In the genomic region with DNA sequence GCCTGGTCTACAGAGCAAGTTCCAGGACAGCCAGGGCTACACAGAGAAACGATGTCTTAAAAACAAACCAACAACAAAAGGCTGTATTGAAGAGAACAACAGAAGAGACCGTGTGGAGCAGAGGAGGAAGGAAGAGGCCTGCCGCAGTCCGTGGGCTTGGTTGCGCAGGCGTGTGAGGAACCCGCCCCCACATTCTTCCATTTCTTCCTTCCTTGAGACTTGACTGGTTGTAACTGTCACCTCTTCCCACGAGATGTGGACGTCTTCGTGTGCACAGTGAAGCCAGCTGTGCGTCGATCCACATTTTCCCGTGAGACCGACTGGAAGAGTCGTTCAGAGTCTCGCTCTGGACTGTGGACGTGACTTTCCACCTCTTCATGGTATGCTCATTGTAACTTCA, we compare ENCODE assay signal across 9 mouse cellular contexts. TPM values are rescaled to one million over a fixed set of nuclear protein-coding genes. Genes with fewer than 3 reads are reported as not detected.
A peak's percentile ranks its signal among the peaks of the same experiment; 100 is the strongest.
DNase-seq lines count a peak whose midpoint lies in the region; ATAC-seq and TF ChIP-seq lines count a peak whose summit lies in the region.
"Had no signal": no experiment of that assay in that cellular context is flagged by ENCODE, and none has a peak within 500 bp of the region (broad histone marks: within the 10 kb centered on the region; RNA-seq: fewer than 3 reads in every experiment).

No protein-coding gene starts in this region.

- no peaks in the 10 kb centered on the region for H3K36me3 ChIP-seq in stomach, embryonic 16.5 days (ENCODE audit: control insufficient read depth, insufficient read depth, low read length)
- no peaks in the 10 kb centered on the region for H3K36me3 ChIP-seq in stomach, postnatal 0 days (ENCODE audit: control insufficient read depth, insufficient read depth, low read length)
- no peaks in the 10 kb centered on the region for H3K36me3 ChIP-seq in macrophage (ENCODE audit: inconsistent target)

- no peak overlapping the region for H3K4me3 ChIP-seq in stomach, embryonic 16.5 days (replicated peaks; ENCODE audit: low read length)
- no peak overlapping the region for H3K4me3 ChIP-seq in stomach, postnatal 0 days (ENCODE audit: low read depth, low read length)
- peak overlapping the region; percentile 19; the same call in 1 of the 2 replicates for H3K4me3 ChIP-seq in macrophage (ENCODE audit: inconsistent target)

- H3K79me2 ChIP-seq in macrophage (ENCODE audit: inconsistent target): no peaks in the 10 kb centered on the region

- no peak for DNase-seq in stomach, postnatal 0 days (ENCODE audit: low spot score)
- peak; percentile 76 for DNase-seq in induced T-regulatory cell, adult 2 months (ENCODE audit: low read depth)
- DNase-seq in cerebellum, adult 11-12 months: no peak
- DNase-seq in layer of hippocampus, adult 8-10 months (ENCODE audit: low spot score in 2 of 2): no peak
- DNase-seq: gastrocnemius, postnatal 36 days had no signal

- no peak for ATAC-seq in stomach, embryonic 16.5 days (ENCODE audit: insufficient read depth, low FRiP score)
- no peak for ATAC-seq in stomach, postnatal 0 days (ENCODE audit: low FRiP score, low TSS enrichment)
- ATAC-seq in frontal cortex, adult (ENCODE audit: low TSS enrichment): no peak

- H3K27me3 ChIP-seq in stomach, embryonic 16.5 days (ENCODE audit: control insufficient read depth, insufficient read depth, low read length): no peaks in the 10 kb centered on the region
- H3K27me3 ChIP-seq in stomach, postnatal 0 days (ENCODE audit: control insufficient read depth, insufficient read depth, low read length): no peaks in the 10 kb centered on the region

- WGBS in stomach, embryonic 16.5 days: 75% methylated on average over 17 of the region's 17 CpGs
- WGBS in stomach, postnatal 0 days: 84% methylated on average over 17 of the region's 17 CpGs
- WGBS in macrophage (ENCODE audit: missing documents): 7% methylated on average over 17 of the region's 17 CpGs

- H3K9ac ChIP-seq in stomach, embryonic 16.5 days (ENCODE audit: low read length): no peak overlapping the region
- H3K9ac ChIP-seq in stomach, postnatal 0 days (ENCODE audit: low read length): no peak overlapping the region

- TF ChIP-seq CTCF in stomach, postnatal 0 days (IDR thresholded peaks at IDR 0.05; ENCODE audit: low read depth): no peak

- H3K9me3 ChIP-seq in stomach, embryonic 16.5 days (replicated peaks; ENCODE audit: control insufficient read depth, low read length): no peaks in the 10 kb centered on the region
- no peaks in the 10 kb centered on the region for H3K9me3 ChIP-seq in stomach, postnatal 0 days (ENCODE audit: control insufficient read depth, low read length)

- no peak overlapping the region for H3K4me2 ChIP-seq in stomach, embryonic 16.5 days (ENCODE audit: low read depth, low read length)
- no peak overlapping the region for H3K4me2 ChIP-seq in stomach, postnatal 0 days (replicated peaks; ENCODE audit: low read depth)

- H3K4me1 ChIP-seq in stomach, embryonic 16.5 days (ENCODE audit: control insufficient read depth, insufficient read depth, low read length): peaks cover 13% of the 10 kb centered on the region
- H3K4me1 ChIP-seq in stomach, postnatal 0 days (replicated peaks; ENCODE audit: control insufficient read depth, insufficient read depth): no peaks in the 10 kb centered on the region; the same call in 1 of the 2 replicates

- no peak for TF ChIP-seq EP300 in stomach, postnatal 0 days (optimal IDR thresholded peaks at IDR 0.05)

- H3K27ac ChIP-seq in stomach, embryonic 16.5 days (ENCODE audit: low read length): 0 out of 2 replicates have a peak overlapping the region, but pooled peaks have one; percentile 44
- H3K27ac ChIP-seq in stomach, postnatal 0 days (replicated peaks): no peak overlapping the region
- peak overlapping the region; percentile 92 for H3K27ac ChIP-seq in macrophage

RNA-seq across cellular contexts. Expression of gene Cxcl10, which starts 26.7 kb away (rescaled TPM):
- 0.97 and 1.8 TPM in 2 replicates for polyA plus RNA-seq in stomach, embryonic 16.5 days (2015; fragmentation: Nextera tagmentation; extraction: Ambion mirVana)
- 0.65 and 0.74 TPM in 2 replicates for polyA plus RNA-seq in stomach, postnatal 0 days (2015; fragmentation: Nextera tagmentation; extraction: Ambion mirVana)
- 1,000 to 10,000 TPM in 3 of 26 experiments, 100 to 1,000 TPM in 17, 10 to 100 TPM in 5, 1 to 10 TPM in 1; 7.0 to 3,051 (median 279) TPM for total RNA-seq in macrophage (2018; cell fraction: chromatin; rRNA removed)
- total RNA-seq in macrophage (2018; cell fraction: cytosol; rRNA removed): 1,000 to 10,000 TPM in 10 of 26 experiments, 100 to 1,000 TPM in 10, 10 to 100 TPM in 6; 23.3 to 5,353 (median 906) TPM
- total RNA-seq in macrophage (2018; cell fraction: nucleus; rRNA removed): 1,000 to 10,000 TPM in 15 of 26 experiments, 100 to 1,000 TPM in 8, 10 to 100 TPM in 3; 16.9 to 3,575 (median 1,214) TPM
- 29.8 to 324 TPM (median 31.4 TPM) in 3 replicates for polyA plus RNA-seq in macrophage (2018)
- 1 to 10 TPM in 3 of 4 experiments, not detected in 1; 1.2 to 5.2 (median 4.2) TPM for total RNA-seq in layer of hippocampus, adult 8-10 months (2022)
- total RNA-seq: layer of hippocampus, postnatal 14 days had no signal

RNA-seq across cellular contexts. Expression of gene Art3, which starts 43.7 kb away (rescaled TPM):
- 6.7 and 7.3 TPM in 2 replicates for polyA plus RNA-seq in stomach, embryonic 16.5 days (2015; fragmentation: Nextera tagmentation; extraction: Ambion mirVana)
- polyA plus RNA-seq in stomach, postnatal 0 days (2015; fragmentation: Nextera tagmentation; extraction: Ambion mirVana): 11.9 and 13.5 TPM in 2 replicates
- 1 to 10 TPM in 1 of 26 experiments, not detected in 25; 1.2 TPM for total RNA-seq in macrophage (2018; cell fraction: chromatin; rRNA removed)
- total RNA-seq in macrophage (2018; cell fraction: cytosol; rRNA removed): under 1 TPM in 11 of 26 experiments, not detected in 15; 0.15 to 0.93 (median 0.22) TPM
- 1 to 10 TPM in 2 of 26 experiments, under 1 TPM in 5, not detected in 19; 0.48 to 1.2 (median 0.63) TPM for total RNA-seq in macrophage (2018; cell fraction: nucleus; rRNA removed)
- not detected in 3 replicates for polyA plus RNA-seq in macrophage (2018)
- 1 to 10 TPM; 3.4 to 7.5 (median 5.8) TPM for total RNA-seq in layer of hippocampus, adult 8-10 months (2022)

RNA-seq across cellular contexts. Expression of gene Cxcl9, which starts 47.5 kb away (rescaled TPM):
- polyA plus RNA-seq in stomach, embryonic 16.5 days (2015; fragmentation: Nextera tagmentation; extraction: Ambion mirVana): not detected in 2 replicates
- 0.11 TPM in 1 of 2 replicates, not detected in the other for polyA plus RNA-seq in stomach, postnatal 0 days (2015; fragmentation: Nextera tagmentation; extraction: Ambion mirVana)
- 10 to 100 TPM in 1 of 26 experiments, 1 to 10 TPM in 5, under 1 TPM in 6, not detected in 14; 0.19 to 34.4 (median 0.84) TPM for total RNA-seq in macrophage (2018; cell fraction: chromatin; rRNA removed)
- 10 to 100 TPM in 9 of 26 experiments, 1 to 10 TPM in 5, under 1 TPM in 12; 0.06 to 36.4 (median 6.7) TPM for total RNA-seq in macrophage (2018; cell fraction: cytosol; rRNA removed)
- 10 to 100 TPM in 2 of 26 experiments, 1 to 10 TPM in 16, under 1 TPM in 5, not detected in 3; 0.48 to 17.2 (median 2.5) TPM for total RNA-seq in macrophage (2018; cell fraction: nucleus; rRNA removed)
- polyA plus RNA-seq in macrophage (2018): 0.69 to 2.3 TPM (median 1.8 TPM) in 3 replicates
- 1 to 10 TPM in 1 of 4 experiments, under 1 TPM in 1, not detected in 2; 0.25 to 1.3 TPM for total RNA-seq in layer of hippocampus, adult 8-10 months (2022)
- total RNA-seq: layer of hippocampus, postnatal 14 days had no signal

RNA-seq across cellular contexts. Expression of gene Nup54, which starts 59.7 kb away (rescaled TPM):
- polyA plus RNA-seq in stomach, embryonic 16.5 days (2015; fragmentation: Nextera tagmentation; extraction: Ambion mirVana): 47.1 and 47.3 TPM in 2 replicates
- polyA plus RNA-seq in stomach, postnatal 0 days (2015; fragmentation: Nextera tagmentation; extraction: Ambion mirVana): 20.5 and 21.4 TPM in 2 replicates
- 100 to 1,000 TPM in 7 of 26 experiments, 10 to 100 TPM in 19; 35.4 to 173 (median 67.4) TPM for total RNA-seq in macrophage (2018; cell fraction: chromatin; rRNA removed)
- 10 to 100 TPM; 14.5 to 54.1 (median 21.0) TPM for total RNA-seq in macrophage (2018; cell fraction: cytosol; rRNA removed)
- total RNA-seq in macrophage (2018; cell fraction: nucleus; rRNA removed): 100 to 1,000 TPM in 3 of 26 experiments, 10 to 100 TPM in 23; 24.9 to 119 (median 47.5) TPM
- polyA plus RNA-seq in macrophage (2018): 13.2 to 22.7 TPM (median 15.8 TPM) in 3 replicates
- 10 to 100 TPM; 30.5 to 41.7 (median 35.3) TPM for total RNA-seq in layer of hippocampus, adult 8-10 months (2022)

Comparison
In these comparisons a context has a peak if more than half of its experiments do, and no peak if none do; other contexts are left out.
1. RNA of gene Cxcl10, which starts 26.7 kb away (polyA plus RNA-seq): 29.8 to 324 TPM in macrophage; 0.97 to 1.8 TPM in stomach, embryonic 16.5 days and 0.65 to 0.74 TPM in stomach, postnatal 0 days; every median in the first group is over 10 times any median in the second.